In the genomic region with DNA sequence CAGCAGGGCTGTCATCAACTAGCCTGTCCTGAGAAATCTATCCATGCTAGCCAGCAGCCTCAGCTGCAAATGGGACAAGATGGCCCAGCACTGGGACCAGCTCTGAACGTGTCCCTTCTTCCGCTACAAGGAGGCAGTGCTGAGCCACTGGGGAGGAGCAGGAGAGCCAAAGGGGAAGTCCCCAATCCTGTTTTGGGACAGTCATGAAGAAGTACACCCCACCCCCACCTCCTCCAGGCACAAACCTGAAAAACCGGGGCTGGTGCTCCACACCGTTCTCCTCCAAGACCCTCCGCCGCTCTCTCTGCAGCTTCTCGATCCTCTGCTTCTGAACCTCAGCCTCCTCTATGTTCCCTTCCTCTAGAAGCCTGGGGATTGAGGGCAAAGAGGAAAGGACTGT, we compare ENCODE assay signal across 22 mouse cellular contexts. TPM values are rescaled to one million over a fixed set of nuclear protein-coding genes. Genes with fewer than 3 reads are reported as not detected.
DNase-seq lines count a peak whose midpoint lies in the region; ATAC-seq and TF ChIP-seq lines count a peak whose summit lies in the region.
"Had no signal": no experiment of that assay in that cellular context is flagged by ENCODE, and none has a peak within 500 bp of the region (broad histone marks: within the 10 kb centered on the region; RNA-seq: fewer than 3 reads in every experiment).

No protein-coding gene starts in this region.

- TF ChIP-seq CTCF in CH12.LX (conservative IDR thresholded peaks at IDR 0.05 in 1 of 2, IDR thresholded peaks at IDR 0.05 in 1 of 2; ENCODE audit: low read depth in 2 of 2, low read length in 2 of 2), result peak in 1 of 2 experiments; percentile 68; a peak in 2 of 4 replicates
- TF ChIP-seq CTCF in liver, embryonic 14.5 days (IDR thresholded peaks at IDR 0.05; ENCODE audit: low read depth), result peak; percentile 27
- TF ChIP-seq CTCF in thymus, adult 2 months (IDR thresholded peaks at IDR 0.05; ENCODE audit: borderline replicate concordance, control insufficient read depth, extremely low read depth, insufficient read depth, low read length, poor library complexity), result no peak

- no peak overlapping the region for H3K9ac ChIP-seq in embryonic facial prominence, embryonic 14.5 days (ENCODE audit: low read depth, low read length)
- peak overlapping the region; percentile 73 for H3K9ac ChIP-seq in CH12.LX (ENCODE audit: insufficient read depth, low read depth)
- H3K9ac ChIP-seq in liver, embryonic 14.5 days (replicated peaks), result no peak overlapping the region
- H3K9ac ChIP-seq: embryonic facial prominence, embryonic 13.5 days; forebrain, embryonic 13.5 days; hindbrain, embryonic 12.5 days had no signal

- H3K4me1 ChIP-seq in embryonic facial prominence, embryonic 14.5 days (ENCODE audit: control insufficient read depth, insufficient read depth, low read length), result no peaks in the 10 kb centered on the region
- no peaks in the 10 kb centered on the region for H3K4me1 ChIP-seq in embryonic facial prominence, embryonic 10.5 days
- peaks cover 24 to 90% of the 10 kb centered on the region in 2 experiments for H3K4me1 ChIP-seq in CH12.LX (ENCODE audit: control insufficient read depth in 1 of 2, insufficient read depth in 2 of 2)
- H3K4me1 ChIP-seq in liver, embryonic 14.5 days (replicated peaks; ENCODE audit: control insufficient read depth in 2 of 2, insufficient read depth in 2 of 2, low read length in 1 of 2), result no peaks in the 10 kb centered on the region; a peak in 1 of 4 replicates
- no peaks in the 10 kb centered on the region for H3K4me1 ChIP-seq in thymus, adult 2 months (replicated peaks; ENCODE audit: control insufficient read depth, insufficient read depth, low read length)
- H3K4me1 ChIP-seq: embryonic facial prominence, embryonic 13.5 days; forebrain, embryonic 13.5 days had no signal

- 59% methylated on average over 7 of the region's 7 CpGs for WGBS in embryonic facial prominence, embryonic 14.5 days
- WGBS in embryonic facial prominence, embryonic 10.5 days, result 82% methylated on average over 7 of the region's 7 CpGs
- 70% methylated on average over 7 of the region's 7 CpGs for WGBS in liver, embryonic 14.5 days (ENCODE audit: insufficient replicate concordance)
- whole genome bisulfite sequencing in thymus, adult 2 months, result 84% methylated on average over 7 of the region's 7 CpGs

- TF ChIP-seq RAD21 in CH12.LX (IDR thresholded peaks at IDR 0.05; ENCODE audit: low read depth, low read length), result peak; percentile 54

- H3K79me2 ChIP-seq in CH12.LX (replicated peaks; ENCODE audit: control insufficient read depth, extremely low read depth, insufficient read depth, poor library complexity, severe bottlenecking), result 0 out of 2 replicates have a peak, but pooled peaks cover 2% of the 10 kb centered on the region

- peak; percentile 78 for TF ChIP-seq POLR2A in CH12.LX (IDR thresholded peaks at IDR 0.05; ENCODE audit: low read depth, low read length)
- TF ChIP-seq POLR2A in thymus, adult 2 months (IDR thresholded peaks at IDR 0.05; ENCODE audit: control insufficient read depth, extremely low read depth, insufficient read depth, low read length, poor library complexity), result no peak

- in situ Hi-C loops in CH12.LX (cut with MboI; ENCODE audit: low pct_ligation_motif_present, low pct_unique_long_range_greater_than_20kb, low sequenced_read_pairs), result loop anchor here (25.0 kb wide), 2 partner anchors 187 to 362 kb away; a partner anchor contains a TSS

- peak; percentile 62 for TF ChIP-seq EP300 in CH12.LX (IDR thresholded peaks at IDR 0.05; ENCODE audit: low read length)
- no peak for TF ChIP-seq EP300 in liver, embryonic 14.5 days (IDR thresholded peaks at IDR 0.05; ENCODE audit: low read depth)

- peak; percentile 11 for DNase-seq in embryonic facial prominence, embryonic 14.5 days (ENCODE audit: low spot score)
- no peak for DNase-seq in embryonic facial prominence, embryonic 10.5 days (ENCODE audit: low spot score)
- peak; percentile 91 for DNase-seq in CH12.LX (ENCODE audit: extremely low read depth)
- DNase-seq in liver, embryonic 14.5 days (ENCODE audit: low read depth in 3 of 3, low spot score in 3 of 3), result no peak
- no peak for DNase-seq in Muller cell, postnatal 12 days (ENCODE audit: inconsistent ontology term)
- no peak for DNase-seq in thymus, adult 2 months
- DNase-seq: adrenal gland, adult 2 months; adrenal gland, postnatal 25 days; B cell, adult 2 months; cerebellum, adult 2 months; cerebellum, postnatal 10 days; gastrocnemius, postnatal 36 days; heart, adult 18-20 months; heart, postnatal 10 days; heart, postnatal 4 days had no signal

- dilution Hi-C loops in CH12.LX (cut with MboI; ENCODE audit: extremely low pct_ligation_motif_present, extremely low pct_unique_long_range_greater_than_20kb, low sequenced_read_pairs), result no loop called here

- 0 out of 2 replicates have a peak, but pooled peaks cover 3% of the 10 kb centered on the region for H3K36me3 ChIP-seq in embryonic facial prominence, embryonic 14.5 days (ENCODE audit: control insufficient read depth, insufficient read depth, low read length)
- 0 out of 2 replicates have a peak, but pooled peaks cover 4% of the 10 kb centered on the region for H3K36me3 ChIP-seq in embryonic facial prominence, embryonic 10.5 days (replicated peaks)
- peaks cover 0 to 7% of the 10 kb centered on the region in 2 experiments for H3K36me3 ChIP-seq in CH12.LX (replicated peaks in 1 of 2; ENCODE audit: control insufficient read depth in 1 of 2, insufficient read depth in 1 of 2, low read length in 1 of 2)
- no peaks in the 10 kb centered on the region for H3K36me3 ChIP-seq in liver, embryonic 14.5 days (replicated peaks; ENCODE audit: control insufficient read depth, insufficient read depth, low read depth)
- no peaks in the 10 kb centered on the region for H3K36me3 ChIP-seq in thymus, adult 2 months (ENCODE audit: control insufficient read depth, insufficient read depth, low read length)
- H3K36me3 ChIP-seq: hindbrain, embryonic 12.5 days had no signal

- H3K27ac ChIP-seq in embryonic facial prominence, embryonic 14.5 days (replicated peaks; ENCODE audit: low read depth, low read length), result no peak overlapping the region
- H3K27ac ChIP-seq in embryonic facial prominence, embryonic 10.5 days (replicated peaks), result no peak overlapping the region
- peak overlapping the region; percentile 92 for H3K27ac ChIP-seq in CH12.LX (ENCODE audit: insufficient read depth, low read depth)
- H3K27ac ChIP-seq in liver, embryonic 14.5 days, result no peak overlapping the region
- no peak overlapping the region for H3K27ac ChIP-seq in thymus, adult 2 months (ENCODE audit: control insufficient read depth, insufficient read depth, low read length)
- H3K27ac ChIP-seq: embryonic facial prominence, embryonic 13.5 days; forebrain, embryonic 13.5 days; heart, embryonic 10.5 days; hindbrain, embryonic 12.5 days had no signal

- H3K4me3 ChIP-seq in embryonic facial prominence, embryonic 14.5 days (ENCODE audit: low read depth, low read length), result no peak overlapping the region
- no peak overlapping the region for H3K4me3 ChIP-seq in embryonic facial prominence, embryonic 10.5 days
- H3K4me3 ChIP-seq in CH12.LX (replicated peaks in 1 of 3; ENCODE audit: low read depth in 2 of 3, low read length in 2 of 3, poor library complexity in 1 of 3), result peak overlapping the region; percentile 5 to 48 (median 46)
- no peak overlapping the region for H3K4me3 ChIP-seq in liver, embryonic 14.5 days (ENCODE audit: insufficient read depth in 1 of 2, low read depth in 2 of 2, low read length in 2 of 2)
- H3K4me3 ChIP-seq in thymus, adult 2 months (ENCODE audit: control insufficient read depth, insufficient read depth, low read length), result no peak overlapping the region
- H3K4me3 ChIP-seq: embryonic facial prominence, embryonic 13.5 days; forebrain, embryonic 13.5 days; heart, embryonic 10.5 days; hindbrain, embryonic 12.5 days had no signal

- no peak overlapping the region for H3K4me2 ChIP-seq in embryonic facial prominence, embryonic 14.5 days (ENCODE audit: low read depth, low read length)
- H3K4me2 ChIP-seq in CH12.LX (ENCODE audit: insufficient read depth, low read depth, poor library complexity, severe bottlenecking), result peak overlapping the region; percentile 77
- H3K4me2 ChIP-seq in liver, embryonic 14.5 days (ENCODE audit: low read depth), result no peak overlapping the region
- H3K4me2 ChIP-seq: embryonic facial prominence, embryonic 13.5 days; forebrain, embryonic 13.5 days; hindbrain, embryonic 12.5 days had no signal

- H3K27me3 ChIP-seq in embryonic facial prominence, embryonic 14.5 days (replicated peaks; ENCODE audit: control insufficient read depth, insufficient read depth, low read length), result no peaks in the 10 kb centered on the region
- no peaks in the 10 kb centered on the region for H3K27me3 ChIP-seq in embryonic facial prominence, embryonic 10.5 days (replicated peaks; ENCODE audit: low read depth, poor library complexity, severe bottlenecking)
- H3K27me3 ChIP-seq in CH12.LX (replicated peaks), result no peaks in the 10 kb centered on the region
- H3K27me3 ChIP-seq in liver, embryonic 14.5 days (ENCODE audit: control insufficient read depth, insufficient read depth, low read length), result no peaks in the 10 kb centered on the region
- no peaks in the 10 kb centered on the region for H3K27me3 ChIP-seq in thymus, adult 2 months (ENCODE audit: control insufficient read depth, insufficient read depth, low read length)
- H3K27me3 ChIP-seq: embryonic facial prominence, embryonic 13.5 days; forebrain, embryonic 13.5 days; hindbrain, embryonic 12.5 days had no signal

- ATAC-seq in embryonic facial prominence, embryonic 14.5 days (ENCODE audit: low read depth), result no peak
- ATAC-seq in liver, embryonic 14.5 days (ENCODE audit: insufficient read depth), result no peak
- peak; percentile 33 for ATAC-seq in monocyte, adult 5-6 weeks (replicated peaks; ENCODE audit: insufficient number of reproducible peaks, low FRiP score, low TSS enrichment, poor library complexity, severe bottlenecking)
- ATAC-seq: CD4-positive, CD25-positive, alpha-beta regulatory T cell, adult 4 months; forebrain, embryonic 13.5 days; hindbrain, embryonic 16.5 days had no signal

- H3K9me3 ChIP-seq in embryonic facial prominence, embryonic 14.5 days (ENCODE audit: control insufficient read depth, low read length), result no peaks in the 10 kb centered on the region
- H3K9me3 ChIP-seq in embryonic facial prominence, embryonic 10.5 days, result no peaks in the 10 kb centered on the region
- H3K9me3 ChIP-seq in CH12.LX (replicated peaks; ENCODE audit: low read length), result peaks cover 2% of the 10 kb centered on the region
- no peaks in the 10 kb centered on the region for H3K9me3 ChIP-seq in liver, embryonic 14.5 days (ENCODE audit: control insufficient read depth, low read length)
- H3K9me3 ChIP-seq: embryonic facial prominence, embryonic 13.5 days; forebrain, embryonic 13.5 days; heart, embryonic 10.5 days; hindbrain, embryonic 12.5 days had no signal

RNA-seq across cellular contexts. Expression of a gene that starts 35.4 kb away (rescaled TPM):
- polyA plus RNA-seq in embryonic facial prominence, embryonic 14.5 days (2014; fragmentation: Nextera tagmentation; extraction: Ambion mirVana), result 33.5 and 37.9 TPM in 2 replicates
- polyA plus RNA-seq in embryonic facial prominence, embryonic 10.5 days (2016; fragmentation: Nextera tagmentation; extraction: Ambion mirVana), result 49.3 and 50.7 TPM in 2 replicates
- total RNA-seq in CH12.LX (2012; rRNA removed) (0.29 and 0.38 TPM in 2 replicates), CH12.LX (2014; rRNA removed) (not detected in 2 replicates)
- polyA plus RNA-seq in CH12.LX (2012; ENCODE audit: insufficient read length, low read depth), result 1.8 and 2.0 TPM in 2 replicates
- polyA plus RNA-seq in liver, embryonic 14.5 days (2012; rRNA removed), result 0.57 and 0.70 TPM in 2 replicates
- 9.2 and 9.5 TPM in 2 replicates for polyA plus RNA-seq in liver, embryonic 14.5 days (2014; fragmentation: Nextera tagmentation; extraction: Ambion mirVana)
- 6.6 to 13.2 TPM (median 9.0 TPM) in 3 replicates for total RNA-seq in monocyte, adult 5-6 weeks (2017)
- polyA plus RNA-seq in thymus, adult 2 months (2012; rRNA removed), result 0.59 and 0.89 TPM in 2 replicates

Comparison
In these comparisons a context has a peak if more than half of its experiments do, and no peak if none do; other contexts are left out.
1. DNase-seq: peak in embryonic facial prominence, embryonic 14.5 days (single experiment) and CH12.LX (single experiment); none in embryonic facial prominence, embryonic 10.5 days (single experiment), liver, embryonic 14.5 days (0 of 3), Muller cell, postnatal 12 days (single experiment) and thymus, adult 2 months (single experiment).
2. H3K4me3 ChIP-seq: peak in CH12.LX (3 of 3); none in embryonic facial prominence, embryonic 14.5 days (single experiment), embryonic facial prominence, embryonic 10.5 days (single experiment), liver, embryonic 14.5 days (0 of 2) and thymus, adult 2 months (single experiment).